Mouse (Mus musculus) gonadal fat pad, adult 2 months (tissue): ENCODE results near the gene Hoxd9. TPM values are rescaled to one million over a fixed set of nuclear protein-coding genes. Genes with fewer than 3 reads are reported as not detected.

Source experiments
- DNase-seq: peaks from one replicate; pipeline ENCODE4 v3.0.0-alpha.2; 2012; ENCODE audit warnings: low read depth
- polyA plus RNA-seq: library from polyadenylated mRNA; depleted of rRNA; stranded (reverse); fragments of >200 nt; gene quantifications from 2 replicates; pipeline ENCODE4 v1.2.3, GENCODE M21; 2012

Hoxd9 gene
- polyA plus RNA-seq, 1 experiment = 17.1 TPM

DNA sequence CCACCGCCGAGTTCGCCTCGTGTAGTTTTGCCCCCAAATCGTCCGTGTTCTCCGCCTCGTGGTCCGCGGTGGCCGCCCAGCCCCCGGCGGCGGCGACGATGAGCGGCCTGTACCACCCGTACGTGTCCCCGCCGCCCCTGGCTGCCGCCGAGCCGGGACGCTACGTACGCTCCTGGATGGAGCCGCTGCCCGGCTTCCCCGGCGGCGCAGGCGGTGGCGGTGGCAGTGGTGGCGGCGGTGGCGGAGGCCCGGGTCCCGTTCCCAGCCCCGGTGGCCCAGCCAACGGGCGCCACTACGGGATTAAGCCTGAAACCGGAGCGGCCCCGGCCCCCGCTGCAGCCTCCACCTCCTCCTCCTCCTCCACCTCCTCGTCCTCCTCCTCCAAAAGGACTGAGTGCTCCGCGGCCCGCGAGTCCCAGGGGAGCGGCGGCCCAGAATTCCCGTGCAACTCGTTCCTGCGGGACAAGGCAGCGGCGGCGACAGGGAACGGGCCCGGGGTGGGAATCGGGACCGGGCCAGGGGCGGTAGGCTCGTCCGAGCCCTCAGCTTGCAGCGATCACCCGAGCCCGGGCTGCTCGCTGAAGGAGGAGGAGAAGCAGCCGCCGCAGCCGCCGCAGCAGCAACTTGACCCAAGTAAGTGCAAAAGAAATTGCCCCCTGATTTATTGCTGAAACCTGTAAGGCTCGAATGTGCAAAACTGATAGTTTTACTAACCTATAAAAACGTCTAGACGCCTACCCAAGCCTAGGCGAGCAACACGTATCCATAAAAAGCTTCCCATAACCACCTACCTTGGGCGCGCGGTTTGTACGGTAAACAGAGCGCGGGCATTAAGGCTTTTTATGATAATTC, 900 bp downstream of the Hoxd9 start:
- DNase-seq = no peak

DNA sequence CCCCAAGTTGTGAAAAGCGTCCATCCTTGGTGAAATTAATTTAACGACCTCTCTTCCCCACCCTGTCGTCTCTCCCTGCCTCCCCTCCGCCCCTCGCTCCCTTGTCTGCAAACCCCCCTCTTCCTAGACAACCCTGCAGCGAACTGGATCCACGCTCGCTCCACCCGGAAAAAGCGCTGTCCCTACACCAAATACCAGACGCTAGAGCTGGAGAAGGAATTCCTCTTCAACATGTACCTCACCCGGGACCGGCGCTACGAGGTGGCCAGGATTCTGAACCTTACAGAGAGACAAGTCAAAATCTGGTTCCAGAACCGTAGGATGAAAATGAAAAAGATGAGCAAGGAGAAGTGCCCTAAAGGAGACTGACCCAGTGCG, 1.5 kb downstream of the Hoxd9 start:
- DNase-seq = no peak

DNA sequence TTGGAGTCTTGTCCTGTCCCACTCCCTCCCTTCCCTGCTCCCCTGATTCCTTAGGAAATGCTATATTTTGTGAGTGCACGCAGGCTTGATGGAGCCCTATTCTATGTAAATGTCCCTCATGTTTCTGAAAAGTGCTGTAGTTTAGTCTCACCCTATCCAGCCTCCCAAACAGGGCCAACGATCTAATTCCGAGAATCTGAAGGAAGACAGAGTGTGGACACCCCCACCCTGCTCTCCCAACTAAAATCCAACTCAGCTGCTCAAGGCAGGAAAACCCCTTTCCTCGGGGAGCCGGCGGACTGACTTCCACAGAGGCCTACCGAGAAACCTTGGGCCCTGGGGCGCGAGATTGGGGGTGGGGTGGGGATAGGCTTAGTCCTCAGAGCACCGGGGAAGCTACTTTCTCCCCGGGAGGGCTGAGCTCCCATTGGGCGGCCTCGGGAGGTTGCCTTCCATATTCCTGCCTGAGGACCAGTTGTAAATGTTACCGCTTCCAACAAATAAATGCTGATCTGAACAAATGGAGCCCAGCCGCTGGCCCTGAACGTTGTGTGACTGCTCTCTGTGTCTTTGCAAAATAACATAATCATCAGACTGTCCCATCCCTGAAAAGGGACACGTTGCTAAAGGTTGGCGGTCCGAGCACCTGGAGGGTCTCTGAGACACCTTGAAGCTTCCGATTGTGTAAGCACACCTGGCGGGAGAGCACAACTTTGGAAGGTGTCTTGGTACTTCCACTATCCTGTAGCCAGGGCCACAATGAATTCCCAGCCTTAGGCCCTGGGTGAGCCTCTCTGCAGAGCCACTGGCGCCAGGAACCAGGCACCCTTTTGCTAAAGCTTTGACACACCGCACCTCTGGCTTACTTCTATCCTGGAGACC, 2.4 kb downstream of the Hoxd9 start:
- DNase-seq = no peak

DNA sequence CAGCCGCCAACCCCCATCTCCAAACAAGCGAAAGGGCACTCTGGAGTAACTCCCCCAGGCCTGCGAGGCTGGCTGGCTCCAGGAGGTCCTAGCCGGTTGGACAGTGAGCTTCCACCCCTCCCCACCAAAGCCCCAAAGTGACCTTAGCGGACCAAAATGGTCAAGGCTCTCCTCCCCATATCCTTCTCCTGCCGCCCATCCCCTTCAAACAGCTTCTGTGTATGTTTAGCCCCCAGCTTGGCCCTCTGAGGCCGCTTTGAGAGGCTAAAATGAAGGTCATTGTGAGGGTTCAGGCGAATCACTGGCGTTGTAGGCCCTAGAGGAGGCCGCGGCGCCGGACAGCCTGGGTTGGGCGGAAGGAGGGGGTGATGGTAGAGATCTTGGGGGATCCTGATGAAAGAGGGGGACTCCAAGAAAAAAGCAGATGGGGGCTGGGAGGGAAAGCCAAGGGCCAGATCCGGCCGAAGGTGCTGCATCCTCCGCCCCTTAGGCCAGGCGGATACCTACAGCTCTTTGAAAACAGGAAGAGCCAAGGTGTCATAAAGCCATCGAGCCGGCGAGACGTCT, 3.1 kb downstream of the Hoxd9 start:
- DNase-seq = no peak

DNA sequence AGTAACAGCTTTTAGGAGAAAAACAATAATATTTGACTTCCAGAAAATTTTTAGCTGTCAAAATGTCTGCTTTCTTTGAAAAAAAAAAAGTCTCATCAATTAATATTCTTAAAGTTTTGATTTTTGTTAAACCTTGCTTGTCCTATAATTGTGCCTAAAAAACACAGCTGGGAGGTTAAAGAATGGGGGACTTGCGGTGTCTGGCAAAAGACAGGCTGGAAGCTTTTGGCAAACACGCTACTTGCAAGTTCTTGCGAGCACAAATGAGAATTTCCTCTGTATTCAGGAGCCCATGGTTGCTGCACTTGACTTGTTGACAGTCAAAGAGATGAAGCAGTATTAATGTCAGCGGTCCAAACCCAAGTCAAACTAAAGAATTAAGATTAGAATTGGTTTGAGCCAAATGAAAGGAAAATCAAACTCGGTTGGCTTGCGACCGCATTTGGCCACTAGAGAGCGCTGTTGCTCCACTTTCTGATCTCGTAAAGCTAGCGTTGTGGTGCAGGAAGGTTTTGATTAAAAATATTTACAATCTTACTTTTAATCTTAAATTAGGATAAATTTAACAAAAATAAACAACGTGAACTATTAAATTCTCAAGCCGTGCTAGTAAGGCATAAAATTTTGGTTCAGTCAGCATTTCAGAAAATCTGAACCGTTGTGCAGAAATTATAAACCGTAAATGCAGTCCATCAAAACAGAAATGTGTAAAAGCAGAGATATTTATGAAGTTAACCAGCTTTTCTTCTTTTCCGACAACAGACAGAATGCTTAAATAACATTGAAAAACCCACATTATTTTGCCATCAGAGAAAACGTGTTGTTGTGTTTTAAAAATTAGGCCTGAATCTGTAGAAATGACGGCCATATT, 4.7 kb downstream of the Hoxd9 start:
- DNase-seq = no peak

DNA sequence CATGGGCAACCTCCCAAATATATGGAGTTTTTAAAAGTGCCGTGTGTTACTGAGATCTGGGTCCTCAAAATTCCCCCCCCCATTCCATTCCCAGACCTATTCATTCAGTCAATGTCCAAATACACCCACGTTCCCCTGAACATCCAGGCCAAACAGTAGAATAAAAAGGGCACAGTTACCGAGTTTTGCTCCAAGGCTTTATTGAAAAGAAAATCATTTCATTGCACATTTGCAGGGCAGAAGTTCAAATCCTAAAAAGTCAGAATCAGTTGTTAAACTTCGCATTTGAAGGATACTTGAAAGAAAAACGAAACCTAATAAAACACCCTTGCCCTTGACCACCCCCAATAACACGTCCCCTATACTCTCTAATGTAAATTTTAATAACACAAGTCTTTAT, 5.3 kb downstream of the Hoxd9 start:
- DNase-seq = no peak

DNA sequence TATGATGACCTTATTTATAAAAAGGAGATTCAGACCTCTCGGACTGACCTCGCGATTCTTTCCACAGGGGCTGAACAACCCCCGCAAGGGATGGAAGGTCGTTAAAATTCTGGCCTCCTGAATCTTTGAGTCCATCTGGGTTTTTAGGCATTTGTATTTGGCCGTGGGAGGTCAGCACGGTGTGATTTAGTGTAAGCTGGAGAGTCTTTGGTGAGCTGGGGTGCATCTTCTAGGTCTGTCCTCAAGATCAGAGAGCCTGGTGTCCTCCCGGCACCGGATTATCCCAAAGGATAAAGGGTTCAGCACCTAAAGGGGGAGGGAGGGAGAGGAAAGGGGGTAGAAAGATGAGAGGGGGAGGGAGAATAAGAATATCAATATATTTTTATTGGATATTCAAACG, 5.8 kb downstream of the Hoxd9 start:
- DNase-seq = no peak

DNA sequence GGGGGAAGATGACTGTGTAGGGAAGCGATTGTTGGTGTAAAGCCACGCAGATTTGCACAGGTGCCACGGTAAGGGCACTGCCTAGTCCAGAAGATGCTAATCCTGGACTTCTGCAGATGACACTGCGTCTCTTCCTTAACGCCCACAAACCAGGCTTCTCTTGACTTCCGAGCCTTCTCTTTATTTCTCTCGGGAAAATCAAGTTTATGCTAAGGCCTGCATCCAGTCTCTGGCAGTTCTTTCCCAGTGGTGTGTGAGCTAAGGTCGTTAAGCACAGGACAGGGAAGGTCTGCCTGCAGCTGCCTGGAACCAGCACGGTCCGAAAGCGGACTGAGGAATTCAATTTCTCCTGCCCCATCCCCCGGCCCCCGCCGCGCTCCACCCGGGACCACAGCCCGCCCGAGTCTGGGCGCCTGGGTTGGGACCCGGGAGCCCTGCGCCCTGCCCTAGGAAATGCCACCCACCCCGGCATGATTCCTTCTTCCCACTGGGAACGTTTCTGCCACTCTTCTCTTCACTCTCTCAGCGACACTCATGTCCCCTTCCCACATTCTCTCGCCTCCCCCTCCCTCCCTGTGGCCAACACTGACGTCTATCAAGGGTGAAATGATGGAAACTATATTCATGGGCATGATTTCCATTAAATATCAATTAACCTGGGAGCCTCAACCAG, 6.3 kb downstream of the Hoxd9 start:
- DNase-seq = no peak

DNA sequence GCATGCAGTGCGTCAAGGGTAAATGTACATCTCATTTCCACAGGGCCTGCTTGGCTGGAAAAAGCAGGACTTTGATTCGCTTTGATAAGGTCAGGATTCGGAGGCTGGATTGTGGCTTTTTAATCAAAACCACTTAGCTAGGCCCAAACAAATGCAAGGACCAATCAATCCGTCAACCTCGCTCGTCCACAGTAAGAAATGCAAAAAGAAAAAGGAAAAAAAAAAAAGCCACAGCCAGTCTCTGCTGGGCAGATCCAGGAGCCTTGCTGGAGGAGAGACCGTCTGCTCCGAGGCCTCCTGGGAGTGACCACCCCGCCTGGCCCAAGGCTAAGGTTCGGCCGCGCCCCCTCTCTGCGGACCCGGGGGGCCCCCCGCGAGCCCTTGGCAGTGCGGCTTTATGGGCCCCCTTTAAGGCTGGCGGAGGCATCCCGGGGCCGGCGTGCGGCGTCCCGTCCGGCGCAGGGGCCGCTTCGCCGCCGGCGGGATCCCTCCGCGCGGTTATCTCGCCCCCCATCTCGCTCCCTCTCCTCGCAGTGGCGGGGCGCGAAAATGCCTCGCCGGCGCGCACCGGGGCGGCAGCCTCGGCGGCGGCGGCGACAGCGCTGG, 7.0 kb downstream of the Hoxd9 start, which contains the start of gene Hoxd8:
Hoxd8 (plus strand) TSS at position 223 of the 606 bp plus-strand sequence.
- no peak for DNase-seq

DNA sequence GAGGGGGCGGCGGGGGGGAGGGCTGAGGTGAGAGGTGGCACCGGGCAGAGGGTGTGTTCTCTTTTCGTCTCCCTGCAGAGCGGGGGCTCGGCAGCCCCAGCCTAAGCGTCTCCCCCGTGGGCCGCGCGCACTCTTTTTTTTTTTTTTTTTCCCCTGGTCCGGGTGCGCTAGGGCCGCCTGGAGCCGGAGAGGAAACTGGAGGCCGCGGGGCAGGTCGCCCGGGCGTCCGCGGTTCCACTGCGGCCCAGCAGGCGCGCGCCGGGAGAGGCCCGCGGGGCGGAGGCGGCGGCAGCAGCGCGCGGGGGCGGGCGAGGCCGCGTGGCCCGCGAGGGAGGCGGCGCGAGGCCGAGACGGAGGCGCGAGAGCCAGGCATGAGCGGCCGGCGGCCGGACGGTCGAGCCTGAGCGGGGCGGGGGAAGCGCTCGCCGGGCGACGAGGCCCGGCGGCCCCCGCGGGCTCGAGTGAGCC, 7.5 kb downstream of the Hoxd9 start:
- no peak for DNase-seq

DNA sequence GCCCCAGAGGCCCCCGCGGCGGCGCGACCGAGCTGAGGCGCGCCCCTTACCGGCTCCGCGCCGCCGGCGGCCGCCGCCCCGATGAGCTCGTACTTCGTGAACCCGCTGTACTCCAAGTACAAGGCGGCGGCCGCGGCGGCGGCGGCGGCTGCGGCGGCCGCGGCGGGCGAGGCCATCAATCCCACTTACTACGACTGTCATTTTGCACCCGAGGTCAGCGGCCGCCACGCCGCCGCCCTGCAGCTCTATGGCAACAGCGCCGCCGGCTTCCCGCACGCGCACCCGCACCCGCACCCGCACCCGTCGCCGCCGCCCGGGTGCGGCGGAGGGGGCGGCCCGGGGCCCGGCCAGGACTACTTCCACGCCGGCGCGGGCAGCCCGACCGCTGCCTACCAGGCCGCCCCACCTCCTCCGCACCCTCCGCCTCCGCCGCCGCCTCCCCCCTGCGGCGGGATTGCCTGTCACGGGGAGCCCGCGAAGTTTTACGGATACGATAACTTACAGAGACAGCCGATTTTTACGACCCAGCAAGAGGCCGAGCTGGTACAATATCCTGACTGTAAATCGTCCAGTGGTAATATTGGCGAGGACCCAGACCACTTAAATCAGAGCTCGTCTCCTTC, 8.1 kb downstream of the Hoxd9 start:
- no peak for DNase-seq

DNA sequence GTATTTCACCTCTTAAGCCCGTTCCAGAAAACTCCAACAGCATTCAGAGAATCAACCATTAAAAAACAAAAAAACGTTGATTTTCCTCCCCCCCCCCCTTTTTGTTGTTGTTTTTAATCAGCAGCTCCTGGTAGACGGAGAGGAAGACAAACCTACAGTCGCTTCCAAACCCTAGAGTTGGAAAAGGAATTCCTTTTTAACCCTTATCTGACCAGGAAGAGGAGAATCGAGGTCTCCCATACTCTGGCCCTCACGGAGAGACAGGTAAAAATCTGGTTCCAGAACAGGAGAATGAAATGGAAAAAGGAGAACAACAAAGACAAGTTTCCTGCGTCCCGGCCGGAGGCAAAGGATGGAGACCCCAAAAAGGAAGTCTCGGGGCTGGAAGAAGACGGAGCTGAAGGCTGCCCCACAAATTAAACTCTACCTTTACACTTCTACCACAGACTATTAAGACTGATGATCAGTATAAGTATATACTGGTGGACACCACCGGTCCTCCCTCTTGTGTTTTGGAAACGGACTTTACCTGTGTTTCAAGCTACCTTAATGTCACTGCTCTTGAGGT, 8.9 kb downstream of the Hoxd9 start:
- DNase-seq = no peak

DNA sequence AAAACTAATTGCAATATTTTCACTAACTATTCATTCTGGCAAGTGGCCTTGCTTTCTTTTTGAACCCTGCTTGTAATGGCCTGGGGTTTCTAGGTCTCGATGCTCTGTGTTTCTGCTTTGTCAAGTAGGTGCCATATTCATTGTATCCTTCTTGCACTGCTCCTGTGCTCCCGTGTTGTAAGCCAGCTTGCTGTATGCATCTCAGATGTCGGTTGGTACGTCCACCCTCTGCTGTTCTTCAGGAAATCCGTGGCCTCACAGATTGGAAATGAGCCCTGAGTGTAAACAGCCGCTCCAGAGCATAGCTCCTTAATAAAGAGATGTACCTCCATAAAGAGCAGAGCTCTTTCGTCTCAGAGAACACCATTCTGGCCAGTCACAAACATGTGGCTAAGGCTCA, 10.1 kb downstream of the Hoxd9 start:
- DNase-seq = no peak

DNA sequence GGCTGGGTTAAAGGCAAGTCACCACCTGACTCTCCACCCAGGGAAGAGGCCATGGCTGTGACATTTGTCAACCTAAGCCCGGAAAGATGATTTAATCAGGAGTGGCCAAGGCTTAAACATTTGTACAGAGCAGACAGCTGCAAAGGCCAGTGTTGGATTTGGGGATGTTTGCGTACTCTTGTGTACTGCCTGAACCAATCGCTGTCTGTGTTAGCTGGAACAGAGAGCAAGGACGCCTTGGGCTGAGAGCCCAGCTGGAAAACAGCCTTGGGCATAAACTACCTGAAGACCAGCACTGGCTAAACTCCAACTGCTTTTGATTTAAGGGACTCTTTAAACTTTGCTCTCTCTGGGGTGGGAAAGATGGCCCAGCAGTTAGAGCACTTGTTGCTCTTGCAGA, 11.1 kb downstream of the Hoxd9 start:
- DNase-seq = no peak

DNA sequence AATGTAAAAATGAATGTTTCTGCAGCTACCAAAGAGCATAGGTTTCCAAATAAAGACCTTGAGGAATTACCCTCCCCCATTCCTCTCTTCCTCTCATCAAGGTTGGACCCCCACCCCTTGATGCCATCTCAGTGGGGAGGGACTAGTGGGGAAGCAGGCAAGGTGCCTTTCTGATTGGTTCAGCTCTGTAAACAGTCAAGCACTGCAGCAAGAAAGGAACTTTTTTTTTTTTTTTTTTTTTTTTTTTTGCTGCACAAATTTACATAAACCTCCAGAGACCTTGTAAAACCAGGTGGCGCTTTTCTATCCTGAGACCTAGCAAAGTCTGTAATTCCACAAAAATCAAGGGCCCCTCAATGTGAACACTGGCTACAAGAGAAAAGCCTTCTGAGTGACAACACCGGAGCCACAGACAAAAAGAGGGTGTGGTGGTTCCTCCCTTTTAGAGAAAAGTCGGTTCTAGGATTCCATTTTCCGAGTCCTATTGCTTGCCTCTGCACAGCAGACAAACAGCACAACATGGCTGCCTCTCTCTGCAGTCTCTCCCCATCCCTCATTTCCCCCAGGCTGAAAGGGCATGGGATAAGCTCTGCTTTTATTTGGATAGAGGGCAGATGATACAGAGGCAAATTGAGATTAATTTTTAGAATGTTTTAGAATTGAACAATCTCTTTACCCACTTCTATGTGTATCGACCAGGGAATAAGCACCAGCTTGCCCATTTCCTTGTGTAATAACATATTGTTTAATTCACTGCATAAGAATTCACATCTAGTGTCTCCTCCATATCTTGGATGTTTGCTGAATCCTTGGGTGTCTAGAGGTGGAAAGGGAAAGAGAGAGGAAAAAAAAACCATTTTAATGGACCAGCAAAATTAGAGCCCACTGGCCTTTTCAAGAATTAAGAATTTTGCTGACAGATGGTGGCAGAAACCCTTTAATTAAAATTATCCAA, 12.2 kb downstream of the Hoxd9 start:
- DNase-seq = no peak

DNA sequence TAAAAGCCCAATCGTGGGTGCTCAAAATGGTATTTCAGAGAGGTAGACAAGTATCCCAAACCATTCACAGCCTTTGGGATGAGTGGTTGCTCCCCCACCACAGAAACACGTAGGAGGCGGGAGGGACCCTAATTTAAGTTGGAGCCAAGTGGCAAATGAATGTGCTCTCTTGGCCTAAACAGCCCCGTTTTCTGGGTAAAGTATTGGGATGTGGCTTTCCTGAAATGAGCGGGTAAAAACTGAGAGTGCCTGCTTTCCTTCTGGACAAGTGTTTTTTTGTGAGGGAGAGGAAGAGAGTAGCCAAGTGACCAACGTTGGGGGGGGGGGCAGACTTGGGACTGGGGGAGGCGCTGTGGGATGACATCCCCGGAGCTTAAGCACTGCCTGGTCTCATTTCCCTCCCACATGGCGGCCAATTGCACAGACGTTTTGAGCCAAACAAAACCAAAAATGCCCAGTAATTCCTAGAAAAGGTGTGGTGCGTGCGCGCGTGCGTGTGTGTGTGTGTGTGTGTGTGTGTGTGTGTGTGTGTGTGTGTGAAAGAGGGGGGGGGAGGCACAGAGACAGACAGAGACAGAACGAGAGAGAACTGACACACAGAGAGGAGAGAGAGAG, 13.5 kb downstream of the Hoxd9 start:
- no peak for DNase-seq

DNA sequence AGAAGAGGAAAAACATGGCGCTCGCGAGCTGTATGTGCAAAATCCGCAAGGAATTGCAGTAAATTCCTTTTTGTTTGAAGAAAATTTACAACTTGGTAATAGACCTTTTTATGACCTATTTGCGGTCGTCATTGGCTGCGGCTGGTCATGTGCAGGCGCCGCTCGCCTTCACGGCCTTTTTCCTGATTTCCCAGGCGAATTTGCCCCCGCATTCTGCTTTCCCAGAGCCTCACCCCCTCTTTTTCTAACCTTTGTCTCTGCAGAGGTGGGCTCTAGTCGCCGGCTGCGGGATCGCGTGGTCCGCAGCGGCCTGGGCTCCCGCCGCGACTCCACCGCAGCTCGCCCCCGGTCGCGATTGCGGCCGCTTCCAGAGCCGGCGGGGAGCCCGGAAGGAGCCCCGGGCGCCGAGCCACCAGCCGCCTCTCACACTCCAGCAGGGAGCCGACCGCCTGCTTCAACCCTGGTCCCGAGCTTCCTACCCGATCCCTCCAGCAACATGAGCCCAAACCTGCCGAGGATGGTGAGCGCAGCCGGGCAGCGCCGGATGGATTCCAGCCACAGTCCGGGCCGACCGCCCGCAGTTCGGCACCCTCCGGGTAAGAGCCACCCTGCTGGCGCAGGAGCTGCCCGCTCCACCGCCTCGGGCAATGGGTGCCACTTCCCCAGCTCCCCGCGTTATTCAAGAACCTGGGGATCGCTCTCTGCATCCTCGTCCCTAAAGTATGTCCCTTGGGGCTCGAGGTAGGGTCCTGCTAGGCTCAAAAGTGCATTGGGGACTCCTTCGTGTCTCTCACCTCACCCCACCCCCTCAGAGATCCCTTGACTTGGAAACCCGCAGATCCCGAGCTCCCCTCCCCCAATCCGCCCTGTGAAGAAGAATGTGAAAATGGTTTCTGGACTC, 14.4 kb downstream of the Hoxd9 start, which contains the start of the genes Hoxd3 and Hoxd4:
Hoxd3 (plus strand) TSS at position 207 of the 901 bp plus-strand sequence.
Hoxd4 (plus strand) TSS at position 209 of the 901 bp plus-strand sequence.
- no peak for DNase-seq
